23 mouse cellular contexts compared by ENCODE assay signal in genomic region chr9:23310953-23311352, GRCm38 (mm10).
DNase-seq lines count a peak whose midpoint lies in the region; ATAC-seq and TF ChIP-seq lines count a peak whose summit lies in the region.
"Had no signal": no experiment of that assay in that cellular context is flagged by ENCODE, and none has a peak within 500 bp of the region (broad histone marks: within the 10 kb centered on the region; RNA-seq: fewer than 3 reads in every experiment).

No protein-coding gene starts in this region.

- H3K79me2 ChIP-seq in myocyte (ENCODE audit: control insufficient read depth, insufficient read depth) = no peaks in the 10 kb centered on the region

- H3K4me3 ChIP-seq in heart, embryonic 12.5 days = no peak overlapping the region
- H3K4me3 ChIP-seq in brown adipose tissue, adult 24 weeks (ENCODE audit: insufficient read depth, low read depth, low read length) = no peak overlapping the region
- H3K4me3 ChIP-seq in myocyte = no peak overlapping the region
- no peak overlapping the region for H3K4me3 ChIP-seq in forebrain, embryonic 15.5 days
- H3K4me3 ChIP-seq: embryonic facial prominence, embryonic 10.5 days; embryonic facial prominence, embryonic 13.5 days; heart, adult 2 months; heart, embryonic 10.5 days; hindbrain, embryonic 12.5 days; hindbrain, embryonic 15.5 days had no signal

- H3K4me2 ChIP-seq in heart, embryonic 12.5 days = no peak overlapping the region
- no peak overlapping the region for H3K4me2 ChIP-seq in myocyte (ENCODE audit: low read depth)
- no peak overlapping the region for H3K4me2 ChIP-seq in forebrain, embryonic 15.5 days (replicated peaks)
- H3K4me2 ChIP-seq: embryonic facial prominence, embryonic 13.5 days; hindbrain, embryonic 12.5 days; hindbrain, embryonic 15.5 days had no signal

- peaks cover 6% of the 10 kb centered on the region for H3K4me1 ChIP-seq in heart, embryonic 12.5 days (replicated peaks)
- peaks cover 9% of the 10 kb centered on the region for H3K4me1 ChIP-seq in brown adipose tissue, adult 24 weeks (ENCODE audit: control insufficient read depth, insufficient read depth, insufficient read length, low read length)
- H3K4me1 ChIP-seq in forebrain, embryonic 15.5 days = peaks cover 10% of the 10 kb centered on the region
- H3K4me1 ChIP-seq: hindbrain, embryonic 15.5 days had no signal

- no peaks in the 10 kb centered on the region for H3K27me3 ChIP-seq in heart, embryonic 12.5 days (replicated peaks)
- no peaks in the 10 kb centered on the region for H3K27me3 ChIP-seq in myocyte (ENCODE audit: control insufficient read depth, insufficient read depth, insufficient read length)
- no peaks in the 10 kb centered on the region for H3K27me3 ChIP-seq in forebrain, embryonic 15.5 days
- H3K27me3 ChIP-seq: embryonic facial prominence, embryonic 13.5 days; hindbrain, embryonic 12.5 days; hindbrain, embryonic 15.5 days; Patski had no signal

- no peak overlapping the region for H3K9ac ChIP-seq in heart, embryonic 12.5 days
- H3K9ac ChIP-seq in forebrain, embryonic 15.5 days (replicated peaks) = no peak overlapping the region
- H3K9ac ChIP-seq: embryonic facial prominence, embryonic 13.5 days; hindbrain, embryonic 12.5 days; hindbrain, embryonic 15.5 days had no signal

- H3K27ac ChIP-seq in heart, embryonic 12.5 days (ENCODE audit: poor library complexity, severe bottlenecking) = no peak overlapping the region
- peak overlapping the region; percentile 14; the same call in 1 of the 2 replicates for H3K27ac ChIP-seq in brown adipose tissue, adult 24 weeks (replicated peaks; ENCODE audit: low read depth, low read length)
- no peak overlapping the region for H3K27ac ChIP-seq in forebrain, embryonic 15.5 days (replicated peaks)
- H3K27ac ChIP-seq: embryonic facial prominence, embryonic 10.5 days; embryonic facial prominence, embryonic 13.5 days; heart, adult 2 months; heart, embryonic 10.5 days; hindbrain, embryonic 12.5 days; hindbrain, embryonic 15.5 days had no signal

- H3K36me3 ChIP-seq in heart, embryonic 12.5 days = no peaks in the 10 kb centered on the region
- no peaks in the 10 kb centered on the region for H3K36me3 ChIP-seq in myocyte (ENCODE audit: control insufficient read depth, insufficient read depth)
- no peaks in the 10 kb centered on the region for H3K36me3 ChIP-seq in forebrain, embryonic 15.5 days
- H3K36me3 ChIP-seq: embryonic facial prominence, embryonic 10.5 days; embryonic facial prominence, embryonic 13.5 days; heart, embryonic 10.5 days; hindbrain, embryonic 12.5 days; hindbrain, embryonic 15.5 days had no signal

- no peak for TF ChIP-seq POLR2A in myocyte (IDR thresholded peaks at IDR 0.05; ENCODE audit: insufficient read length, low read depth)

- H3ac ChIP-seq in myocyte (ENCODE audit: control insufficient read depth, insufficient read length) = no peak overlapping the region

- WGBS in heart, embryonic 12.5 days = 73% methylated on average over 3 of the region's 3 CpGs
- WGBS in forebrain, embryonic 15.5 days = 84% methylated on average over 3 of the region's 3 CpGs

- H3K9me3 ChIP-seq in heart, embryonic 12.5 days (replicated peaks) = no peaks in the 10 kb centered on the region
- H3K9me3 ChIP-seq in forebrain, embryonic 15.5 days = no peaks in the 10 kb centered on the region
- H3K9me3 ChIP-seq: embryonic facial prominence, embryonic 10.5 days; embryonic facial prominence, embryonic 13.5 days; heart, embryonic 10.5 days; hindbrain, embryonic 12.5 days; hindbrain, embryonic 15.5 days had no signal

- ATAC-seq in heart, embryonic 12.5 days (ENCODE audit: insufficient number of reproducible peaks, low FRiP score) = no peak
- no peak for ATAC-seq in forebrain, embryonic 15.5 days (replicated peaks)
- ATAC-seq: forebrain, embryonic 14.5 days; intestine, postnatal 0 days; Patski had no signal

- DNase-seq in heart, adult 11 months = peak; percentile 71
- DNase-seq in thymus, postnatal 0 days (ENCODE audit: low spot score) = no peak
- DNase-seq: adrenal gland, postnatal 25 days; cerebellum, adult 11 months; cerebellum, adult 8-10 months; cerebellum, postnatal 10 days; cerebellum, postnatal 36 days; embryo, embryonic 11 days; gastrocnemius, postnatal 25 days; heart, adult 2 months; kidney, adult 2 months had no signal

TF ChIP-seq in myocyte, 11 proteins besides CTCF, POLR2A, EP300 and RAD21:
- TF ChIP-seq MYOG (IDR thresholded peaks at IDR 0.05; ENCODE audit: control insufficient read depth in 1 of 3, insufficient read depth in 1 of 3, insufficient read length in 2 of 3, low read depth in 2 of 3) = no peak
- no peak for TF ChIP-seq E2F4 (IDR thresholded peaks at IDR 0.05; ENCODE audit: insufficient read depth)
- TF ChIP-seq TCF3 (IDR thresholded peaks at IDR 0.05; ENCODE audit: insufficient read length, low read depth) = no peak
- TF ChIP-seq MYOD1 (IDR thresholded peaks at IDR 0.05; ENCODE audit: control insufficient read depth in 1 of 3, insufficient read length in 2 of 3, low read depth in 2 of 3) = peak in 2 of 3 experiments; percentile 63 to 65
- no peak for TF ChIP-seq CEBPB (IDR thresholded peaks at IDR 0.05; ENCODE audit: insufficient read depth, poor library complexity, severe bottlenecking)
- no peak for TF ChIP-seq REST (IDR thresholded peaks at IDR 0.05; ENCODE audit: insufficient read depth, insufficient read length)
- TF ChIP-seq USF1 (IDR thresholded peaks at IDR 0.05; ENCODE audit: low read depth) = no peak
- no peak for TF ChIP-seq SRF (IDR thresholded peaks at IDR 0.05; ENCODE audit: control insufficient read depth, insufficient read length, low read depth)
- TF ChIP-seq POLR2AphosphoS2 (IDR thresholded peaks at IDR 0.05; ENCODE audit: insufficient read length, low read depth) = no peak
